Mouse (Mus musculus): Measurements from ENCODE around the gene Zfp382. TPM values are rescaled to one million over a fixed set of nuclear protein-coding genes. Genes with fewer than 3 reads are reported as not detected.

Gene Zfp382
- polyA plus RNA-seq, 1 experiment from 2014 or later = 6.7 TPM

Other genes with a start within 250 kb of the Zfp382 start
- gene Zfp27, start 215.4 kb upstream of the Zfp382 start, polyA plus RNA-seq (2015; fragmentation: Nextera tagmentation; extraction: Ambion mirVana) = 7.3 and 7.4 TPM in 2 replicates
- 2.6 and 3.6 TPM in 2 replicates for gene Zfp383, start 213.7 kb upstream of the Zfp382 start, polyA plus RNA-seq (2015; fragmentation: Nextera tagmentation; extraction: Ambion mirVana)
- gene Zfp74, start 167.9 kb upstream of the Zfp382 start, polyA plus RNA-seq (2015; fragmentation: Nextera tagmentation; extraction: Ambion mirVana) = 6.6 and 7.8 TPM in 2 replicates
- gene Zfp568, start 138.0 kb upstream of the Zfp382 start, polyA plus RNA-seq (2015; fragmentation: Nextera tagmentation; extraction: Ambion mirVana) = 15.1 and 15.5 TPM in 2 replicates
- 2.7 and 2.9 TPM in 2 replicates for gene Zfp14, start 70.6 kb upstream of the Zfp382 start, polyA plus RNA-seq (2015; fragmentation: Nextera tagmentation; extraction: Ambion mirVana)
- gene Zfp82, start 49.0 kb upstream of the Zfp382 start, polyA plus RNA-seq (2015; fragmentation: Nextera tagmentation; extraction: Ambion mirVana) = 3.9 and 4.5 TPM in 2 replicates
- gene Gm26920, start 31.5 kb upstream of the Zfp382 start, polyA plus RNA-seq (2015; fragmentation: Nextera tagmentation; extraction: Ambion mirVana) = 1.2 and 1.5 TPM in 2 replicates
- 6.0 and 6.1 TPM in 2 replicates for gene Zfp566, start 31.4 kb upstream of the Zfp382 start, polyA plus RNA-seq (2015; fragmentation: Nextera tagmentation; extraction: Ambion mirVana)
- 71.0 and 82.3 TPM in 2 replicates for gene Zfp260, start 27.2 kb upstream of the Zfp382 start, polyA plus RNA-seq (2015; fragmentation: Nextera tagmentation; extraction: Ambion mirVana)
- 12.2 and 13.6 TPM in 2 replicates for gene Zfp146, start 47.8 kb downstream of the Zfp382 start, polyA plus RNA-seq (2015; fragmentation: Nextera tagmentation; extraction: Ambion mirVana)
- gene Cox7a1, start 62.2 kb downstream of the Zfp382 start, polyA plus RNA-seq (2015; fragmentation: Nextera tagmentation; extraction: Ambion mirVana) = 30.7 and 34.3 TPM in 2 replicates
- gene Capns1, start 76.9 kb downstream of the Zfp382 start, polyA plus RNA-seq (2015; fragmentation: Nextera tagmentation; extraction: Ambion mirVana) = 83.7 and 101 TPM in 2 replicates
- gene Polr2i, start 110.0 kb downstream of the Zfp382 start, polyA plus RNA-seq (2015; fragmentation: Nextera tagmentation; extraction: Ambion mirVana) = 115 and 116 TPM in 2 replicates
- 136 and 148 TPM in 2 replicates for gene Tbcb, start 110.3 kb downstream of the Zfp382 start, polyA plus RNA-seq (2015; fragmentation: Nextera tagmentation; extraction: Ambion mirVana)
- gene Ovol3, start 113.8 kb downstream of the Zfp382 start, polyA plus RNA-seq (2015; fragmentation: Nextera tagmentation; extraction: Ambion mirVana) = not detected in 2 replicates
- 0.34 and 0.56 TPM in 2 replicates for gene Thap8, start 158.2 kb downstream of the Zfp382 start, polyA plus RNA-seq (2015; fragmentation: Nextera tagmentation; extraction: Ambion mirVana)
- 6.6 and 8.4 TPM in 2 replicates for gene Wdr62, start 158.5 kb downstream of the Zfp382 start, polyA plus RNA-seq (2015; fragmentation: Nextera tagmentation; extraction: Ambion mirVana)
- gene Clip3, start 169.8 kb downstream of the Zfp382 start, polyA plus RNA-seq (2015; fragmentation: Nextera tagmentation; extraction: Ambion mirVana) = 22.6 and 23.4 TPM in 2 replicates
- gene Alkbh6, start 186.8 kb downstream of the Zfp382 start, polyA plus RNA-seq (2015; fragmentation: Nextera tagmentation; extraction: Ambion mirVana) = 63.9 and 68.5 TPM in 2 replicates
- 47.7 and 65.3 TPM in 2 replicates for gene Syne4, start 192.9 kb downstream of the Zfp382 start, polyA plus RNA-seq (2015; fragmentation: Nextera tagmentation; extraction: Ambion mirVana)
- 1.8 TPM in 1 of 2 replicates, not detected in the other for gene E130208F15Rik, start 199.8 kb downstream of the Zfp382 start, polyA plus RNA-seq (2015; fragmentation: Nextera tagmentation; extraction: Ambion mirVana)
- 15.5 and 18.0 TPM in 2 replicates for gene Sdhaf1, start 202.0 kb downstream of the Zfp382 start, polyA plus RNA-seq (2015; fragmentation: Nextera tagmentation; extraction: Ambion mirVana)
- gene Lrfn3, start 240.8 kb downstream of the Zfp382 start, polyA plus RNA-seq (2015; fragmentation: Nextera tagmentation; extraction: Ambion mirVana) = 2.9 and 3.9 TPM in 2 replicates

Measured in intestine, embryonic 15.5 days (tissue).